Mouse (Mus musculus) CH12.LX (cell line): ENCODE measurements at regions not wholly inside any gene's neighbourhood (a gene's known extent, or its start where the extent isn't known, plus 50 kb on each side); places are given as distances from the start of the nearest gene placed in this dataset.

ENCODE experiments used
- CHD1 ChIP-seq: IDR thresholded peaks from 2 replicates; pipeline ENCODE4 v1.6.1; 2012; ENCODE audit warnings: low read depth, low read length, improper control_type of control experiment, inconsistent platforms
- CTCF ChIP-seq, 2 experiments: IDR thresholded peaks in 1 of 2; conservative IDR thresholded peaks in 1 of 2; 2 replicates each; pipeline ENCODE4 v1.5.1; 2011 to 2012; ENCODE audit warnings: low read depth in 2 of 2, low read length in 2 of 2, improper control_type of control experiment in 1 of 2, inconsistent platforms in 1 of 2, mild to moderate bottlenecking in 1 of 2, moderate library complexity in 1 of 2
- HCFC1 ChIP-seq: IDR thresholded peaks from 2 replicates; pipeline ENCODE4 v1.6.1; 2012; ENCODE audit warnings: low read depth, mild to moderate bottlenecking, inconsistent platforms, low read length, improper control_type of control experiment
- NRF1 ChIP-seq: IDR thresholded peaks from 2 replicates; pipeline ENCODE4 v1.6.1; 2014; ENCODE audit warnings: low read depth, mild to moderate bottlenecking, inconsistent platforms, low read length, improper control_type of control experiment, moderate library complexity
- POLR2A ChIP-seq: IDR thresholded peaks from 2 replicates; pipeline ENCODE4 v1.6.1; 2011; ENCODE audit warnings: low read depth, mild to moderate bottlenecking, improper control_type of control experiment, low read length
- POLR2AphosphoS2 ChIP-seq: IDR thresholded peaks from 2 replicates; pipeline ENCODE4 v1.6.1; 2011; ENCODE audit warnings: low read depth, low read length, improper control_type of control experiment
- USF1 ChIP-seq: IDR thresholded peaks from 2 replicates; pipeline ENCODE4 v1.6.1; 2014; ENCODE audit warnings: low read depth, mild to moderate bottlenecking, inconsistent platforms, low read length, improper control_type of control experiment
- ZKSCAN1 ChIP-seq: IDR thresholded peaks from 2 replicates; pipeline ENCODE4 v1.6.1; 2012; ENCODE audit warnings: low read depth, inconsistent platforms, low read length, improper control_type of control experiment, borderline replicate concordance
- ZMIZ1 ChIP-seq: IDR thresholded peaks from 2 replicates; pipeline ENCODE4 v1.6.1; 2012; ENCODE audit warnings: low read depth, mild to moderate bottlenecking, inconsistent platforms, low read length, improper control_type of control experiment

- TF ChIP-seq POLR2A (no peak), POLR2AphosphoS2 (no peak), USF1 (no peak), ZMIZ1 (no peak), NRF1 (no peak), ZKSCAN1 (no peak), HCFC1 (no peak), CHD1 (no peak), CTCF (conservative IDR thresholded peaks at IDR 0.05 in 1 of 2, IDR thresholded peaks at IDR 0.05 in 1 of 2; ENCODE audit: low read depth in 2 of 2, low read length in 2 of 2) (no peak)
Observed at GRCm38 (mm10) chr8:103879505-103879904, 221.9 kb upstream of the Cdh5 start.
